Mouse (Mus musculus) stomach, embryonic 16.5 days (tissue): ENCODE data around the gene Cyp2g1. TPM values are rescaled to one million over a fixed set of nuclear protein-coding genes. Genes with fewer than 3 reads are reported as not detected.
"Not testable (repeated sequence)": the region's sequence is repeated elsewhere in the genome, so short reads cannot be mapped to it uniquely, and the experiment has no call there.

ENCODE experiments used
- ATAC-seq: fragments of 200-750 bp; cut with Nextera tagmentation; 2 replicates; pipeline ENCODE4 v1.8.0; 2017; ENCODE audit warnings: moderate number of reproducible peaks, moderate TSS enrichment; ENCODE audit not compliant: insufficient read depth, low FRiP score
- H3K27ac ChIP-seq: fragments of 300-500 bp; sonication (generic); 2 replicates; pipeline ENCODE4 v1.5.1; 2014; ENCODE audit warnings: low read length
- H3K27me3 ChIP-seq: fragments of 300-500 bp; sonication (generic); 2 replicates; pipeline ENCODE4 v1.6.1; 2014; ENCODE audit warnings: low read length, control low read depth, mixed read lengths; ENCODE audit not compliant: control insufficient read depth, insufficient read depth
- H3K36me3 ChIP-seq: fragments of 300-500 bp; sonication (generic); 2 replicates; pipeline ENCODE4 v1.6.1; 2014; ENCODE audit warnings: low read length; ENCODE audit not compliant: control insufficient read depth, insufficient read depth
- H3K4me1 ChIP-seq: fragments of 300-500 bp; sonication (generic); 2 replicates; pipeline ENCODE4 v1.6.1; 2014; ENCODE audit warnings: low read length, control low read depth, mixed read lengths; ENCODE audit not compliant: control insufficient read depth, insufficient read depth
- H3K4me2 ChIP-seq: fragments of 300-500 bp; sonication (generic); 2 replicates; pipeline ENCODE4 v1.6.1; 2014; ENCODE audit warnings: low read depth, low read length, mixed read lengths
- H3K4me3 ChIP-seq: fragments of 300-500 bp; sonication (generic); replicated peaks from 2 replicates; pipeline ENCODE4 v1.5.1; 2014; ENCODE audit warnings: mild to moderate bottlenecking, low read length
- H3K9ac ChIP-seq: fragments of 300-500 bp; sonication (generic); 2 replicates; pipeline ENCODE4 v1.6.1; 2014; ENCODE audit warnings: low read length
- H3K9me3 ChIP-seq: fragments of 300-500 bp; sonication (generic); replicated peaks from 2 replicates; pipeline ENCODE4 v1.6.1; 2016; ENCODE audit warnings: low read length, control low read depth; ENCODE audit not compliant: control insufficient read depth
- WGBS: fragments of 180-500 bp; shearing (Covaris S2); extraction: QIAGEN DNeasy Blood & Tissue Kit; methylation state at CpG from one replicate; pipeline ENCODE4 v1.1.7; 2014; 5-methylcytosine and 5-hydroxymethylcytosine counted together
- polyA plus RNA-seq: library from polyadenylated mRNA; unstranded; fragments of >200 nt; fragmentation: Nextera tagmentation; extraction: Ambion mirVana; gene quantifications from 2 replicates; pipeline ENCODE4 v1.2.1, GENCODE M21; 2015

Cyp2g1 gene
- polyA plus RNA-seq, 1 experiment from 2014 or later: not detected

DNA sequence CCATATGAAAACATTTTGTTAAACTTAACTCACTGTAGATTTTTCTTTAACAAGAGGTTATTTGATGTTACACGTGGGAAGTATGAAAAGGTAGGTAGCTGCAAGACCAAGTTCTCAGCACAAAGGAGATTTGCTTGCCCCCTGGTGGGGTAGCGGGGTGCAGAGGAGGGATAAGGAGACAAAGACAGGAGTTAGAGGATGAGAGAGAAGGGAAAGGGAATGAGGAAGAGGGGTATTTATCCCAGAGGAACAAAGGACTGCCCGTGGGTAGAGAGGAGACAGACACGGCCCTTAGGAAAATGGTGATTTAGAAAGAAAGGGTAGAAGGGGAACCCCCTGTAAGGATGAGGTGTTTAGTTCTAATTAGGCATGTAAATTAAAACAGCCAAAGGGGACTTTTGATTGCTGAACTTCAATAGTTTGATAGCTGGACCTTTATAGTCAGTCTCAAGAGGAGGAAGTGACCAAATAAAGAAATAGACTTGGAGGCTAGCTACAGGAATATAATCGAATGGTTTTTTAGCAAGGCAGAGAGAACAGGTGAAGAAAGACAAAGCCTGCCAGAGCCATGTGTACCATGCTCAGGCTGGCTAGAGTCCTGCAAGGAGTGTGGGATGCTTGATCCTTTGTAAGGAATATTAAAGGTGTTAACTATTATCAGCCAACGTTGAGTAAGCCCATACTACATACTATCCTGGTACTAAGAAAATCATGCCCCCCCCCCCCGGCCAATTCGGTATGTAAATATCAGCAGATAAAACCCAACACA lies 27.5 kb upstream of the Cyp2g1 start:
- no peak for ATAC-seq
- Histone ChIP-seq H3K9ac (no peak overlapping the region), H3K27ac (peak overlapping the region; percentile 44)

DNA sequence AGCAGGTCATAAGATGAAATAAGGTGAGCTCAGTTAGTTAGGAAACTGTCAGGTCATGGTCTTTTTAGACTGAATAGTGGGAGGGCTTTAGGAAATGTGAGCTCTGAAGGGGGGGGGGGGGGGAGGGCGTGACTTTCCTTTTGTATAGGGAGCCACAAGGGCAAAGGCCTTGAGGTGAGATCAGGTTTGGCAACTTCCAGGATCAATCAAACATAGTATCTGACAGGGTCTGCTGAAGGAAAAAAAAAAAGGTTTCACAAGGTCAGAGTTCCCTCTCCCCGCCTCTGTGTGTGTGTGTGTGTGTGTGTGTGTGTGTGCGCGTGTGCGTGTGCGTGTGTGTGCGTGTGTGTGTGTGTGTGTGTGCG lies 26.9 kb upstream of the Cyp2g1 start:
- H3K4me2 ChIP-seq: no peak overlapping the region
- no peak overlapping the region for H3K9ac ChIP-seq
- no peak overlapping the region for H3K4me3 ChIP-seq
- no peaks in the 10 kb centered on the region for H3K27me3 ChIP-seq
- no peaks in the 10 kb centered on the region for H3K36me3 ChIP-seq
- peak overlapping the region; percentile 67; the same call in 1 of the 2 replicates for H3K27ac ChIP-seq
- no peaks in the 10 kb centered on the region for H3K9me3 ChIP-seq
- ATAC-seq: peak; percentile 70
- no peaks in the 10 kb centered on the region for H3K4me1 ChIP-seq
- 24% methylated on average over 8 of the region's 8 CpGs for WGBS

More for the DNA sequence above, 27.5 kb upstream of the Cyp2g1 start:
- 18% methylated on average over 8 of the region's 8 CpGs for WGBS
- no peaks in the 10 kb centered on the region for H3K4me1 ChIP-seq
- H3K36me3 ChIP-seq: no peaks in the 10 kb centered on the region
- no peaks in the 10 kb centered on the region for H3K27me3 ChIP-seq
- H3K4me2 ChIP-seq: no peak overlapping the region
- H3K4me3 ChIP-seq: no peak overlapping the region
- H3K9me3 ChIP-seq: no peaks in the 10 kb centered on the region

DNA sequence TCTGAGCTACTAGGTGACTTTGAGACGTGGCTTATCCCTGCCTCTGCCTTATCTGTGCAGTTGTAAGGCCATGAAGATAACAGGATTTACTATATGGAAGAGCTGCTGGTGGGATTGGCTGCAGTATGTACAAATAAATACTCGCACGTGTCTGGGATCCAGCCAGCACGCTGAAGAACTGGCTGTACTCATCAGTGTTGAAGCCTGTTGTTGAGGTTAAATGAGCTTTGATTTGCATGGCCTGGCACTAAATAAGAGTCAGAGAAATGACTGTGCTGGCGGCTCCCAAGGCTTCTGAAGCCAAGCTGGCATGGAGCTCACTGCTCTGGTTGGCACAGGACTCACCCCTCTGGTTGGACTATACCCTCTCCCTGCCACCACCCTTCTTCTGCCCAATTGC lies 25.5 kb upstream of the Cyp2g1 start:
- Histone ChIP-seq H3K27ac (no peak overlapping the region; the same call in 1 of the 2 replicates), H3K4me1 (no peaks in the 10 kb centered on the region), H3K4me2 (no peak overlapping the region), H3K36me3 (no peaks in the 10 kb centered on the region), H3K9me3 (no peaks in the 10 kb centered on the region), H3K27me3 (no peaks in the 10 kb centered on the region), H3K4me3 (no peak overlapping the region), H3K9ac (no peak overlapping the region)
- ATAC-seq: peak; percentile 70; the same call in 1 of the 2 replicates
- 39% methylated on average over 5 of the region's 5 CpGs for WGBS

DNA sequence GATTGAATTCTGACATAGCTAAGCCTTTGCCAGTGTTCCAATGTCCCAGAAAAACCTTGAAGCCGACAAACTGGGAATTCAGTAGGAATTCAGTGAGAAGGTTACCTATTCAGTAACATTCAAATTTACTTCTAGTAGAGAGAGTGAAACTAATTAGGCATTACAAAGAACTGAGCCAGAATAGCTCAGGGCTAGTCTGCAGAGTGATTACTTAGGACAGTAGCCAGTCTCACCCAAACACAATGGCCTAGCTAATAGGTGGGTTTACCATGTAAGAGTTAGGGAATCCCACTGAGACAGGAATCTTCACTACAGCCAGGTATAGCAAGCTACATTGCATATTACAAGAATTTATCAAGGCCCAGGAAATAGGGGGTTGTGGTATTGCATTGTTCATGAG lies 22.7 kb upstream of the Cyp2g1 start:
- H3K27ac ChIP-seq, H3K4me3 ChIP-seq, H3K9me3 ChIP-seq, H3K36me3 ChIP-seq, ATAC-seq, H3K4me2 ChIP-seq, H3K27me3 ChIP-seq, H3K4me1 ChIP-seq, H3K9ac ChIP-seq: not testable (repeated sequence)
- WGBS: 68% methylated on average over 1 of the region's 1 CpGs

DNA sequence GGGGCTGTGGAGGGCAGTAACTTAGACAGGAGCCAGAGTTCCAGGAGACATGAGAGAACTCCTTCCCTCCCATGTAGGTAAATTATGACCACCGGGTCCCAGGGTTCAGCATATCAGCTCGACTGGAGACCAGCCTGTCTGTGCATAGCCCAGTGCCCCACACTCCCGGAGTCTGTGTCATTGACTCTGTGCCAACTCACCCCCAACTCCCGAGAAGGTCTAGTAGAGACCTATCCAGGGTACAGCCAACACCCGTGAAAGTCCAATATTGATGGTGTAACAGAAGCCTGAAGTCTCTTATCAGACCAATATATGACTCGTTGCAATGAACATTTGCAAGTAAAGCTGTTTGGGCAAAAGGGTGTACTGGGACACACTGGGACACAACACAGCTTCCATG lies 18.7 kb upstream of the Cyp2g1 start:
- H3K9me3 ChIP-seq: no peaks in the 10 kb centered on the region; the same call in 1 of the 2 replicates
- no peaks in the 10 kb centered on the region for H3K27me3 ChIP-seq
- no peak overlapping the region for H3K4me2 ChIP-seq
- no peaks in the 10 kb centered on the region for H3K4me1 ChIP-seq
- H3K27ac ChIP-seq: no peak overlapping the region
- no peak for ATAC-seq
- no peak overlapping the region for H3K9ac ChIP-seq
- H3K4me3 ChIP-seq: no peak overlapping the region
- no peaks in the 10 kb centered on the region for H3K36me3 ChIP-seq
- WGBS: 61% methylated on average over 6 of the region's 6 CpGs

DNA sequence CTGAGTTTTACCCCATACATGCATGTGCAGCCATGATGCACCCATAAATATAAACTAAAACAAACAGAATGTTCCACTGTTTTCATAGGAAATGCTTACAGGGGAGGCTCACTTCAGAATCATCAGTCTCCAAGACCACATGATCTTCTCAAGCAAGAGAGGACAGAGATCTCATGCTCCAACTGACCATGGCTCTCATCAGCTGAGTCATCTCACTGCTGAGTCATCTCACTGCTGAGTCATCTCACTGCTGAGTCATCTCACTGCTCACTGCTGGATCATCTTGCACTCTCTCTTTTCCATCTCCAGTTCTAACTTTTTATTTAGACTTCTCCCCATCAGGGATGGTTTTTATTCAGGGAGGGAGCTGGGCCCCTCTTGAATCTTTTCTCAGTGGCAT lies 8.6 kb upstream of the Cyp2g1 start:
- Histone ChIP-seq H3K36me3 (no peaks in the 10 kb centered on the region), H3K9me3 (0 out of 2 replicates have a peak, but pooled peaks cover 5% of the 10 kb centered on the region), H3K4me1 (no peaks in the 10 kb centered on the region), H3K27ac (no peak overlapping the region), H3K4me2 (no peak overlapping the region), H3K27me3 (no peaks in the 10 kb centered on the region), H3K9ac (no peak overlapping the region), H3K4me3 (no peak overlapping the region)
- ATAC-seq: no peak

DNA sequence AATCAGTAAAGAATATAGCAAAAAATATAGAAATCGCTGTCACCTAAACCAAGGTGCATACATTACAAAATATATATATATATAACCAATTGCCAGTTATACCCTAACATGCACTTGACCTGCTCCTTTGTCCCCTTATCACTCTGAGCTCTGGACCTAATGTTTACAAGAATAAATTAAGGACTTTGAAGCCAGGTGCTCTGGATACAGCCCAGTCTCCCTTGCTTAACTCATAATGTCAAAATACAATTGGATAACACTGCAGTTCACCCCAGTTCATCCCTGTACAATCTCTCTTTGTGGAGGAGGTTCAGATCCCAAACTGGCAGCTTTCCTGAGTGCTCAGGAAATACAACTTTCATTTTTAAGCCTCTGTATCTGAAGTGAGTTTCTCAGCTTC lies 7.7 kb upstream of the Cyp2g1 start:
- no peak overlapping the region for H3K27ac ChIP-seq
- H3K4me3 ChIP-seq: no peak overlapping the region
- no peaks in the 10 kb centered on the region for H3K27me3 ChIP-seq
- no peak overlapping the region for H3K4me2 ChIP-seq
- no peaks in the 10 kb centered on the region for H3K36me3 ChIP-seq
- 0 out of 2 replicates have a peak, but pooled peaks cover 5% of the 10 kb centered on the region for H3K9me3 ChIP-seq
- ATAC-seq: no peak
- no peaks in the 10 kb centered on the region for H3K4me1 ChIP-seq
- H3K9ac ChIP-seq: no peak overlapping the region
- WGBS: 84% methylated on average over 1 of the region's 1 CpGs

DNA sequence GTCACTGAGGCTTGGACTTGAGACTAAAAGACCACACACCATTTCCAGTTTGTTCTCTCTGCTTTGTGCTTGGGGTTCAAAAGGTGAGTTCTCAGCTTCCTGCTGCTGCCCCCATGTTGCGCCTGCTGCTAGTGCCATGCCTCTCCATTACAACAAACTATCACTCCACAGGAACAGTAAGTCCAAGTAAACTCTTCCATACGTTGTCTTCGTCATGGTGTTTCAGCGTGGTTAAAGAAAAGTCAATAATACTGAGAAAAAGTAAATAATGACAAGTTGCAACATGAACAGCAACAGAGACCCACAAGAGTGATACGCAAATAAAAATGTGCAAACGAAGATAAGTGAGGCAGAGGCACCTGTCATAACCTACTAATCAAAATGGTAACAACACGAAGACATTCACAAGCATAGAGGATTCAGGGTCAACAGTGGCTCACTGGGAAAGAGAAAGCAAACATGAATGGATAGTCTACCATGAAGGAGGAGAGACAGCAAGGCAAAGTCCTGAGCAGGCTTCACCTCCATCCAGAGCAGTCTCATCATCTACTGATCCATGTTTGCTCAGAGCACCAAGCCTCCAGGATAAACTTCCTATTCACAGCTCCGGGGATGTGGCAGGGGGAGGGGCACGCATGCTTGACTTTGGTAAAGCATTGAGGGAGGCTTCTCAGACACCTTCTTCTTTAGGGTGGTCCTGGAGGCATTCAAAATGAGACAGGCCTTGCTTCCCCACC lies 23.0 kb downstream of the Cyp2g1 start:
- not testable (repeated sequence) for H3K4me2 ChIP-seq, H3K4me1 ChIP-seq, H3K4me3 ChIP-seq, ATAC-seq, H3K36me3 ChIP-seq, H3K9me3 ChIP-seq, H3K27ac ChIP-seq, H3K9ac ChIP-seq, H3K27me3 ChIP-seq
- 63% methylated on average over 9 of the region's 9 CpGs for WGBS

DNA sequence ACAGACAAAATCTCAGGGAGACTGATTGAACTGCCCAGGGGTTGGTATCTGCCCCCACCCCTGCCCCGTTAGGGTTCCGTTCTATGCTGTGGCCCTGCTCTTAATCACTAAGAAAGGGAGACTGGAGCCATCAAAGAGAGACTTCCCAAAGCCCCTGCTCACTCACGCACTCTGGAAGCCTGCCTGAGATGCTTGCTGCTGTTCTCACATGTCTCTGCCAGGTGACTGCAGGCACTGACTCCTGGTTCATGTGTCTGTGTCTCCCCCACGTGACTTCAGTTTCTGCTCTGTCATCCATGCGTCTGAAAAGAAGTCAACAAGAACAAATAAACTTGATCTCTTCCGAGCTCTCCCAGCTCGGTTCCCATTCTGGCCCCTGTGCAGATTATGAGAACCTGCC lies 24.0 kb downstream of the Cyp2g1 start:
- H3K9me3 ChIP-seq, H3K4me2 ChIP-seq, H3K27ac ChIP-seq, H3K4me1 ChIP-seq, H3K9ac ChIP-seq, H3K27me3 ChIP-seq, H3K36me3 ChIP-seq, H3K4me3 ChIP-seq: not testable (repeated sequence)
- WGBS: 52% methylated on average over 7 of the region's 7 CpGs
- 0 out of 2 replicates have a peak, but pooled peaks have one; percentile 13 for ATAC-seq
